Comparison of ENCODE assay signal across 13 mouse cellular contexts in the genomic region with DNA sequence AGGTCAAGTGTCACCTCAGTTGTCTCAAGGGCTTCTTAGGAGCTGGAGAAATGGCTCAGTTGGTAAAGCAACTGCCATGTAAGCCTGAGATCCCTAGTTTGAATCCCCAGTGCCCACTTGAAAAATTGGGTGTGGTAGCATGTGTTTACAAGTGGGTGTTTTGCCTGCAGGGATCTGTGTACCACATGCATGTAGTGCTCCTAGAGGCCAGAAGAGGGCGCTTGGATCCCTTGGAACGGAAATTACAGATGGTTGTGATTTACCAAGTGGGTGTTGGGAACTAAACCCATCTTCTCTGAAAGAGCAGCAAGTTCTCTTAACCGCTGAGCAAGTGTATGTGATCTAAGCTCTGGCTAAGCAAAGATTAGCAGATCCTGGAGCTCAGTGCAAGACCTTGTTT.
A peak's percentile ranks its signal among the peaks of the same experiment; 100 is the strongest.
DNase-seq lines count a peak whose midpoint lies in the region; ATAC-seq and TF ChIP-seq lines count a peak whose summit lies in the region.
"Had no signal": no experiment of that assay in that cellular context is flagged by ENCODE, and none has a peak within 500 bp of the region (broad histone marks: within the 10 kb centered on the region; RNA-seq: fewer than 3 reads in every experiment).

No protein-coding gene starts in this region.

- TF ChIP-seq EP300 in lung, postnatal 0 days (IDR thresholded peaks at IDR 0.05) = no peak

- H3K9me3 ChIP-seq in lung, postnatal 0 days (ENCODE audit: low read length) = no peaks in the 10 kb centered on the region
- H3K9me3 ChIP-seq: liver, embryonic 15.5 days had no signal

- no peak overlapping the region for H3K9ac ChIP-seq in lung, postnatal 0 days (replicated peaks; ENCODE audit: low read depth)
- H3K9ac ChIP-seq: heart, embryonic 12.5 days; liver, embryonic 15.5 days had no signal

- WGBS in lung, postnatal 0 days = 54% methylated on average over 3 of the region's 3 CpGs

- H3K36me3 ChIP-seq in lung, postnatal 0 days (ENCODE audit: insufficient read depth, low read length) = no peaks in the 10 kb centered on the region
- H3K36me3 ChIP-seq in splenic B cell, adult 2 months (ENCODE audit: control insufficient read depth, insufficient read depth, low read length, poor library complexity, severe bottlenecking) = no peaks in the 10 kb centered on the region
- H3K36me3 ChIP-seq: heart, embryonic 12.5 days; hindbrain, embryonic 10.5 days; liver, embryonic 15.5 days had no signal

- H3K4me3 ChIP-seq in lung, postnatal 0 days (ENCODE audit: low read depth, low read length) = no peak overlapping the region
- H3K4me3 ChIP-seq: heart, embryonic 12.5 days; hindbrain, embryonic 10.5 days; liver, embryonic 15.5 days had no signal

- TF ChIP-seq CTCF in lung, postnatal 0 days (IDR thresholded peaks at IDR 0.05) = peak; percentile 34

- peak; percentile 68 for DNase-seq in heart, adult 11 months
- no peak for DNase-seq in heart, adult 9 months (ENCODE audit: low spot score in 2 of 2)
- no peak for DNase-seq in lung, postnatal 0 days (ENCODE audit: low spot score)
- no peak for DNase-seq in lung, adult 18-20 months
- peak; percentile 35 for DNase-seq in adipocyte (ENCODE audit: low spot score)
- peak; percentile 8 for DNase-seq in splenic B cell, adult 2 months (ENCODE audit: low read depth, low spot score)
- no peak for DNase-seq in left cerebral cortex, adult 11 months (ENCODE audit: low spot score)
- DNase-seq: cerebellum, adult 11 months; thymus, postnatal 36 days had no signal

- no peak for ATAC-seq in lung, postnatal 0 days
- no peak for ATAC-seq in frontal cortex, adult (ENCODE audit: low TSS enrichment)

- no peak overlapping the region for H3K27ac ChIP-seq in lung, postnatal 0 days (ENCODE audit: low read length)
- H3K27ac ChIP-seq: hindbrain, embryonic 10.5 days; liver, embryonic 15.5 days had no signal

- H3K4me1 ChIP-seq in lung, postnatal 0 days (ENCODE audit: insufficient read depth, low read depth, low read length) = no peaks in the 10 kb centered on the region

- H3K27me3 ChIP-seq in lung, postnatal 0 days (replicated peaks; ENCODE audit: insufficient read depth, low read length) = no peaks in the 10 kb centered on the region
- no peaks in the 10 kb centered on the region; the same call in 1 of the 2 replicates for H3K27me3 ChIP-seq in splenic B cell, adult 2 months (ENCODE audit: control insufficient read depth, insufficient read depth, low read length, poor library complexity, severe bottlenecking)
- H3K27me3 ChIP-seq: heart, embryonic 12.5 days; liver, embryonic 15.5 days had no signal

- no peak overlapping the region for H3K4me2 ChIP-seq in lung, postnatal 0 days (replicated peaks; ENCODE audit: low read depth, low read length)
- H3K4me2 ChIP-seq: heart, embryonic 12.5 days; liver, embryonic 15.5 days had no signal

Comparison
In these comparisons a context has a peak if more than half of its experiments do, and no peak if none do; other contexts are left out.
1. DNase-seq: peak in heart, adult 11 months (single experiment), adipocyte (single experiment) and splenic B cell, adult 2 months (single experiment); none in heart, adult 9 months (0 of 2), lung, postnatal 0 days (single experiment), lung, adult 18-20 months (0 of 2) and left cerebral cortex, adult 11 months (single experiment).